Mouse (Mus musculus) ES-E14 (cell line): ENCODE data around the gene Bmpr2. TPM values are rescaled to one million over a fixed set of nuclear protein-coding genes. Genes with fewer than 3 reads are reported as not detected.

Experiments
- DNase-seq: peaks from one replicate; pipeline ENCODE4 v3.0.0-alpha.2; 2013; ENCODE audit warnings: low read depth, low spot score
- H3K27ac ChIP-seq: 2 replicates; pipeline ENCODE4 v1.5.1; 2012; ENCODE audit warnings: low read depth, mild to moderate bottlenecking, low read length, moderate library complexity, mixed read lengths; ENCODE audit not compliant: poor library complexity, insufficient read depth, severe bottlenecking
- H3K36me3 ChIP-seq: 2 replicates; pipeline ENCODE4 v1.6.1; 2012; ENCODE audit warnings: mild to moderate bottlenecking, low read length, moderate library complexity, mixed read lengths; ENCODE audit not compliant: control insufficient read depth, poor library complexity, insufficient read depth, severe bottlenecking
- H3K4me1 ChIP-seq, 2 experiments: fragments of 150-350 bp in 1 of 2; sonication (generic) in 1 of 2; 2 replicates each; pipeline ENCODE4 v1.6.1; 2012; ENCODE audit warnings: low read length in 2 of 2, mild to moderate bottlenecking in 1 of 2, mixed read lengths in 1 of 2; ENCODE audit not compliant: control insufficient read depth in 2 of 2, insufficient read depth in 2 of 2, poor library complexity in 1 of 2
- H3K4me3 ChIP-seq, 2 experiments: fragments of 150-350 bp in 1 of 2; sonication (generic) in 1 of 2; 2 replicates each; pipeline ENCODE4 v1.5.1; 2012; ENCODE audit warnings: low read length in 2 of 2, low read depth in 1 of 2, mild to moderate bottlenecking in 1 of 2, mixed read lengths in 1 of 2; ENCODE audit not compliant: insufficient read depth in 1 of 2, poor library complexity in 1 of 2, severe bottlenecking in 1 of 2
- H3K9ac ChIP-seq: 2 replicates; pipeline ENCODE4 v1.6.1; 2012; ENCODE audit warnings: low read depth, mild to moderate bottlenecking, low read length, mixed read lengths; ENCODE audit not compliant: poor library complexity, insufficient read depth, severe bottlenecking
- H3K9me3 ChIP-seq: fragments of 150-350 bp; sonication (generic); 2 replicates; pipeline ENCODE4 v1.6.1; 2012; ENCODE audit warnings: low read depth, mild to moderate bottlenecking, low read length; ENCODE audit not compliant: control insufficient read depth, insufficient read depth
- CHD2 ChIP-seq: IDR thresholded peaks from 2 replicates; pipeline ENCODE4 v1.6.1; 2014; ENCODE audit warnings: mild to moderate bottlenecking, low read depth, low read length, inconsistent platforms
- HCFC1 ChIP-seq: IDR thresholded peaks from 2 replicates; pipeline ENCODE4 v1.6.1; 2012; ENCODE audit warnings: low read length, inconsistent platforms, borderline replicate concordance; ENCODE audit not compliant: insufficient read depth
- MAFK ChIP-seq: IDR thresholded peaks from 2 replicates; pipeline ENCODE4 v1.6.1; 2014; ENCODE audit warnings: mild to moderate bottlenecking, low read depth, low read length, inconsistent platforms; ENCODE audit not compliant: insufficient read depth
- ZC3H11A ChIP-seq: IDR thresholded peaks from 2 replicates; pipeline ENCODE4 v1.6.1; 2012; ENCODE audit warnings: low read depth, mild to moderate bottlenecking, inconsistent platforms, low read length, borderline replicate concordance
- ZNF384 ChIP-seq: IDR thresholded peaks from 2 replicates; pipeline ENCODE4 v1.6.1; 2012; ENCODE audit warnings: low read depth, low read length, inconsistent platforms
- in situ Hi-C, 2 experiments: fragments of 600-800 bp; cut with MboI; formaldehyde crosslinking; loops; one replicate each; pipeline ENCODE4 v1.15.1; 2025; ENCODE audit warnings: low sequenced_read_pairs in 2 of 2, inconsistent platforms in 1 of 2; ENCODE audit not compliant: unreplicated experiment in 2 of 2
- total RNA-seq: library from RNA; depleted of rRNA; stranded (reverse); fragments of 300-350 nt; gene quantifications from 2 replicates; pipeline ENCODE4 v1.2.3, GENCODE M21; 2012

Bmpr2 gene
- total RNA-seq, 1 experiment, result 17.0 TPM

DNA sequence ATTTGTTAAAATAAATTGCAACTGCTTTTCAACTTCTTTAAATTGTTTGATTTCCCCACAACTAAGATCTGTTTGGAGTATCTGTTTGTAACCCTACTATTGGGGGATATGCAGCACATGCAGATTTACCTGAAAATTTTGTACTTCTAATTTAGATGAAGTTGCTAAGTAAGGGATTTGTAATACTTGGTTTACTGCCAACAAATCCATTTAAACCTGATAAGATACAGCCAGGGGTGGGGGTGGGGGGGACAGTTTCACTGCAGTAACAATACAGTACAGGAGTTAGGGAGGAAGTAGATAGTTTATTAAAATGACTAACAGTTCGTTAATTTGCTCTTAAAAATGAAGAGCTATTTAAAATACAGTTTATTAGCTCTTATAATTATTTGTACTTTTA is 98.9 kb downstream of the Bmpr2 start:
- TF ChIP-seq HCFC1, result no peak
- TF ChIP-seq CHD2, result no peak
- DNase-seq, result no peak
- no peak overlapping the region for H3K27ac ChIP-seq
- no peaks in the 10 kb centered on the region; the same call in 1 of the 2 replicates for H3K36me3 ChIP-seq
- H3K4me3 ChIP-seq, result no peak overlapping the region
- in situ Hi-C loops, result no loop called here
- H3K9ac ChIP-seq, result no peak overlapping the region
- no peaks in the 10 kb centered on the region for H3K9me3 ChIP-seq
- H3K4me1 ChIP-seq, result no peaks in the 10 kb centered on the region

DNA sequence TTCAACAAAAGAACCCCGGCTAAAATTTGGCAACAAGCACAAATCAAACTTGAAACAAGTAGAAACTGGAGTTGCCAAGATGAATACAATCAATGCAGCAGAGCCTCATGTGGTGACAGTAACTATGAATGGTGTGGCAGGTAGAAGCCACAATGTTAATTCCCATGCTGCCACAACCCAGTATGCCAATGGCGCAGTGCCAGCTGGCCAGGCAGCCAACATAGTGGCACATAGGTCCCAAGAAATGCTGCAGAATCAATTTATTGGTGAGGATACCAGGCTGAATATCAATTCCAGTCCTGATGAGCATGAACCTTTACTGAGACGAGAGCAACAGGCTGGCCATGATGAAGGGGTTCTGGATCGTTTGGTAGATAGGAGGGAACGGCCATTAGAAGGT is 104.8 kb downstream of the Bmpr2 start:
- H3K27ac ChIP-seq, result no peak overlapping the region
- in situ Hi-C loops, result no loop called here
- H3K36me3 ChIP-seq, result peaks cover 8% of the 10 kb centered on the region
- no peaks in the 10 kb centered on the region for H3K9me3 ChIP-seq
- TF ChIP-seq CHD2, result no peak
- TF ChIP-seq ZNF384, result no peak
- no peak for TF ChIP-seq HCFC1
- no peak for TF ChIP-seq MAFK
- TF ChIP-seq ZC3H11A, result no peak
- no peaks in the 10 kb centered on the region for H3K4me1 ChIP-seq
- H3K9ac ChIP-seq, result no peak overlapping the region
- H3K4me3 ChIP-seq, result no peak overlapping the region
- no peak for DNase-seq

DNA sequence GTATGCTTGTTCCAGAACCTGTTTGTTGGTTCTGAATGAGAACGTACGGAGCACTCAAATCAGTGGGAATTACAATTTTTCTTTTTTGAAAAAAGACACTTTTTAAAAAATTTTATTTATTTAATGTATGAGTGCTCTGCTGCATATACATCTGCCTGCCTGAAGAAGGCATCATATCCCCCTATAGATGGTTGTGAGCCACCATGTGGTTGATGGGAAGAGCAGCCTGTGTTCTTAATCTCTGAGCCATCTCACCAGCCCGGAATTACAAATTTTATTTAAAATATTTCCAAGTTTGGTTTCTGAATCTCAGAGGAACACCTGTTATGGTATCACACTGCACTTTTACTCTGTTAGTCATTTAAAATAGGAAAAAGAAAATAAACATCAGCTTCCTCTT is 110.8 kb downstream of the Bmpr2 start:
- TF ChIP-seq CHD2 (no peak), MAFK (no peak), ZC3H11A (no peak), ZNF384 (no peak), HCFC1 (no peak)
- H3K36me3 ChIP-seq, result no peaks in the 10 kb centered on the region
- in situ Hi-C loops, result no loop called here

DNA sequence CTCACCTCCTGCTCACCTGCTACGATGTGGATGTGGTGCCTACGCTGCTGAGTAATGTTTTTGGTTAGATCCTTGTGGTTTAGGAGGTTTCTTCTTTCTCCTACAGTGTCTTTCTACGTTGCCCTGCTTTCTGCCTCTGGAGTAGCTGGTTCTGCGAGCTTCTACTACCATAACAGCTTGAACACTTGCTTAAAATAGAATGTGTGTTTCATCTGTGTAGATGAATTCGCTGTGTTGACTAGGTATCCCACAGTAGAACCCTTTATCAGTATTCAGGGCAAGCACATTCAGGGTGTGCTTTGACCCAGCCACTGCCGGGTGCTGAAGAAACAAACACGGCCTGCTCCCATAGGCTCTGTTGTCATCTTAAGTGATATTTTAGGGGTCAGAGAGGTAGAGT is 114.9 kb downstream of the Bmpr2 start:
- H3K36me3 ChIP-seq, result no peaks in the 10 kb centered on the region
- in situ Hi-C loops, result no loop called here
- no peak for DNase-seq
- no peak overlapping the region for H3K4me3 ChIP-seq
- no peaks in the 10 kb centered on the region for H3K9me3 ChIP-seq
- H3K27ac ChIP-seq, result no peak overlapping the region
- H3K4me1 ChIP-seq, result peaks cover 0 to 1% of the 10 kb centered on the region in 2 experiments; a peak in 1 of 4 replicates
- TF ChIP-seq ZNF384 (no peak), ZC3H11A (no peak), CHD2 (no peak), HCFC1 (no peak)
- no peak overlapping the region for H3K9ac ChIP-seq

More for the DNA sequence above, 110.8 kb downstream of the Bmpr2 start:
- Histone ChIP-seq H3K27ac (no peak overlapping the region), H3K9ac (no peak overlapping the region), H3K9me3 (no peaks in the 10 kb centered on the region), H3K4me1 (no peaks in the 10 kb centered on the region), H3K4me3 (no peak overlapping the region)
- no peak for DNase-seq
